Mouse (Mus musculus) forebrain, embryonic 13.5 days (tissue): ENCODE measurements around the gene Sele. TPM values are rescaled to one million over a fixed set of nuclear protein-coding genes. Genes with fewer than 3 reads are reported as not detected.

ENCODE experiments used
- ATAC-seq: fragments of 200-750 bp; cut with Nextera tagmentation; 2 replicates; pipeline ENCODE4 v1.8.0; 2017
- H3K27ac ChIP-seq: fragments of 300-500 bp; sonication (generic); 2 replicates; pipeline ENCODE4 v1.5.1; 2015; ENCODE audit warnings: inconsistent platforms, mild to moderate bottlenecking, moderate library complexity
- H3K27me3 ChIP-seq: fragments of 300-500 bp; sonication (generic); 2 replicates; pipeline ENCODE4 v1.6.1; 2015; ENCODE audit warnings: mild to moderate bottlenecking, inconsistent platforms
- H3K36me3 ChIP-seq: fragments of 300-500 bp; sonication (generic); 2 replicates; pipeline ENCODE4 v1.6.1; 2015; ENCODE audit warnings: mild to moderate bottlenecking, inconsistent platforms; ENCODE audit not compliant: poor library complexity, severe bottlenecking
- H3K4me1 ChIP-seq: fragments of 300-500 bp; sonication (generic); 2 replicates; pipeline ENCODE4 v1.6.1; 2015; ENCODE audit warnings: inconsistent platforms
- H3K4me2 ChIP-seq: fragments of 300-500 bp; sonication (generic); 2 replicates; pipeline ENCODE4 v1.6.1; 2015; ENCODE audit warnings: inconsistent platforms, mild to moderate bottlenecking, moderate library complexity
- H3K4me3 ChIP-seq: fragments of 300-500 bp; sonication (generic); 2 replicates; pipeline ENCODE4 v1.5.1; 2015; ENCODE audit warnings: mild to moderate bottlenecking, inconsistent platforms
- H3K9ac ChIP-seq: fragments of 300-500 bp; sonication (generic); 2 replicates; pipeline ENCODE4 v1.6.1; 2015; ENCODE audit warnings: mild to moderate bottlenecking, inconsistent platforms
- H3K9me3 ChIP-seq: fragments of 300-500 bp; sonication (generic); replicated peaks from 2 replicates; pipeline ENCODE4 v1.6.1; 2016; ENCODE audit warnings: inconsistent platforms
- WGBS: fragments of 180-500 bp; shearing (Covaris S2); methylation state at CpG from one replicate; pipeline ENCODE4 v1.1.7; 2015; 5-methylcytosine and 5-hydroxymethylcytosine counted together
- polyA plus RNA-seq: library from polyadenylated mRNA; unstranded; fragments of >200 nt; fragmentation: Nextera tagmentation; extraction: Ambion mirVana; gene quantifications from 2 replicates; pipeline ENCODE4 v1.2.1, GENCODE M21; 2015

The Sele gene
- polyA plus RNA-seq, 1 experiment from 2014 or later: not detected

- no peak for ATAC-seq
- no peaks in the 10 kb centered on the region for H3K36me3 ChIP-seq
- no peaks in the 10 kb centered on the region for H3K4me1 ChIP-seq
- no peak overlapping the region for H3K27ac ChIP-seq
- H3K9me3 ChIP-seq: no peaks in the 10 kb centered on the region
- no peak overlapping the region for H3K9ac ChIP-seq
- no peak overlapping the region for H3K4me2 ChIP-seq
- H3K4me3 ChIP-seq: no peak overlapping the region
- 87% methylated on average over 7 of the region's 7 CpGs for WGBS
- no peaks in the 10 kb centered on the region for H3K27me3 ChIP-seq
These were observed 25.8 kb downstream of the Sele start for GRCm38 (mm10) chr1:164073803-164074202.

GRCm38 (mm10) chr1:164074606-164075140 is 26.6 kb downstream of the Sele start:
- H3K9me3 ChIP-seq: no peaks in the 10 kb centered on the region
- no peaks in the 10 kb centered on the region for H3K4me1 ChIP-seq
- H3K36me3 ChIP-seq: no peaks in the 10 kb centered on the region
- H3K9ac ChIP-seq: no peak overlapping the region
- H3K4me2 ChIP-seq: no peak overlapping the region
- no peak for ATAC-seq
- no peak overlapping the region for H3K27ac ChIP-seq
- 85% methylated on average over 2 of the region's 2 CpGs for WGBS
- no peak overlapping the region for H3K4me3 ChIP-seq
- H3K27me3 ChIP-seq: no peaks in the 10 kb centered on the region

GRCm38 (mm10) chr1:164075416-164075815 is 27.4 kb downstream of the Sele start:
- no peak for ATAC-seq
- Histone ChIP-seq H3K4me1 (no peaks in the 10 kb centered on the region), H3K36me3 (no peaks in the 10 kb centered on the region), H3K9ac (no peak overlapping the region), H3K27ac (no peak overlapping the region), H3K4me2 (no peak overlapping the region), H3K9me3 (no peaks in the 10 kb centered on the region), H3K4me3 (no peak overlapping the region), H3K27me3 (no peaks in the 10 kb centered on the region)
- WGBS: 94% methylated on average over 1 of the region's 1 CpGs

- no peaks in the 10 kb centered on the region for H3K27me3 ChIP-seq
- H3K4me3 ChIP-seq: no peak overlapping the region
- H3K27ac ChIP-seq: no peak overlapping the region
- ATAC-seq: no peak
- H3K9me3 ChIP-seq: no peaks in the 10 kb centered on the region
- no peak overlapping the region for H3K9ac ChIP-seq
- H3K36me3 ChIP-seq: no peaks in the 10 kb centered on the region
- no peak overlapping the region for H3K4me2 ChIP-seq
- H3K4me1 ChIP-seq: no peaks in the 10 kb centered on the region
- 69% methylated on average over 1 of the region's 1 CpGs for WGBS
These were observed 28.4 kb downstream of the Sele start for GRCm38 (mm10) chr1:164076441-164076840.

- WGBS: 92% methylated on average over 3 of the region's 3 CpGs
- H3K9ac ChIP-seq: no peak overlapping the region
- H3K27ac ChIP-seq: no peak overlapping the region
- no peak overlapping the region for H3K4me2 ChIP-seq
- no peak for ATAC-seq
- no peaks in the 10 kb centered on the region for H3K9me3 ChIP-seq
- H3K27me3 ChIP-seq: no peaks in the 10 kb centered on the region
- no peak overlapping the region for H3K4me3 ChIP-seq
- H3K4me1 ChIP-seq: no peaks in the 10 kb centered on the region
- no peaks in the 10 kb centered on the region for H3K36me3 ChIP-seq
These were observed 29.0 kb downstream of the Sele start for GRCm38 (mm10) chr1:164077031-164077430.

- no peak overlapping the region for H3K9ac ChIP-seq
- 86% methylated on average over 4 of the region's 4 CpGs for WGBS
- no peak for ATAC-seq
- H3K36me3 ChIP-seq: no peaks in the 10 kb centered on the region
- no peak overlapping the region for H3K4me2 ChIP-seq
- H3K4me1 ChIP-seq: no peaks in the 10 kb centered on the region
- no peaks in the 10 kb centered on the region for H3K9me3 ChIP-seq
- H3K27ac ChIP-seq: no peak overlapping the region
- H3K27me3 ChIP-seq: no peaks in the 10 kb centered on the region
- no peak overlapping the region for H3K4me3 ChIP-seq
These were observed 30.3 kb downstream of the Sele start for GRCm38 (mm10) chr1:164078323-164078741.

- no peaks in the 10 kb centered on the region for H3K4me1 ChIP-seq
- no peaks in the 10 kb centered on the region for H3K9me3 ChIP-seq
- no peak for ATAC-seq
- H3K4me3 ChIP-seq: no peak overlapping the region
- no peaks in the 10 kb centered on the region for H3K27me3 ChIP-seq
- no peak overlapping the region for H3K27ac ChIP-seq
- WGBS: 90% methylated on average over 11 of the region's 11 CpGs
- no peak overlapping the region for H3K9ac ChIP-seq
- no peaks in the 10 kb centered on the region for H3K36me3 ChIP-seq
- H3K4me2 ChIP-seq: no peak overlapping the region
These were observed 31.1 kb downstream of the Sele start for GRCm38 (mm10) chr1:164079091-164079490.

GRCm38 (mm10) chr1:164083046-164083445 is 35.0 kb downstream of the Sele start:
- no peak overlapping the region for H3K4me2 ChIP-seq
- ATAC-seq: no peak
- no peaks in the 10 kb centered on the region for H3K36me3 ChIP-seq
- no peak overlapping the region for H3K4me3 ChIP-seq
- H3K4me1 ChIP-seq: no peaks in the 10 kb centered on the region
- no peak overlapping the region for H3K27ac ChIP-seq
- no peak overlapping the region for H3K9ac ChIP-seq
- H3K9me3 ChIP-seq: no peaks in the 10 kb centered on the region
- 96% methylated on average over 4 of the region's 4 CpGs for WGBS
- no peaks in the 10 kb centered on the region for H3K27me3 ChIP-seq

- no peaks in the 10 kb centered on the region for H3K9me3 ChIP-seq
- H3K27me3 ChIP-seq: no peaks in the 10 kb centered on the region
- no peak overlapping the region for H3K4me3 ChIP-seq
- no peak overlapping the region for H3K9ac ChIP-seq
- H3K36me3 ChIP-seq: no peaks in the 10 kb centered on the region
- H3K27ac ChIP-seq: no peak overlapping the region
- no peak for ATAC-seq
- 83% methylated on average over 3 of the region's 3 CpGs for WGBS
- H3K4me1 ChIP-seq: no peaks in the 10 kb centered on the region
- no peak overlapping the region for H3K4me2 ChIP-seq
These were observed 38.8 kb downstream of the Sele start for GRCm38 (mm10) chr1:164086797-164087196.

GRCm38 (mm10) chr1:164087872-164088271 is 39.8 kb downstream of the Sele start:
- Histone ChIP-seq H3K36me3 (no peaks in the 10 kb centered on the region), H3K4me1 (no peaks in the 10 kb centered on the region), H3K27ac (no peak overlapping the region), H3K9ac (no peak overlapping the region), H3K4me3 (no peak overlapping the region), H3K4me2 (no peak overlapping the region), H3K27me3 (no peaks in the 10 kb centered on the region), H3K9me3 (no peaks in the 10 kb centered on the region)
- 92% methylated on average over 5 of the region's 5 CpGs for WGBS
- ATAC-seq: no peak

- H3K9me3 ChIP-seq: no peaks in the 10 kb centered on the region
- 85% methylated on average over 6 of the region's 6 CpGs for WGBS
- H3K27me3 ChIP-seq: no peaks in the 10 kb centered on the region
These were observed 48.7 kb downstream of the Sele start for GRCm38 (mm10) chr1:164096780-164097179.

GRCm38 (mm10) chr1:164097911-164098310 is 49.9 kb downstream of the Sele start:
- Histone ChIP-seq H3K4me3 (no peak overlapping the region), H3K9me3 (no peaks in the 10 kb centered on the region), H3K36me3 (no peaks in the 10 kb centered on the region), H3K27ac (no peak overlapping the region), H3K9ac (no peak overlapping the region), H3K27me3 (no peaks in the 10 kb centered on the region), H3K4me1 (no peaks in the 10 kb centered on the region), H3K4me2 (no peak overlapping the region)
- WGBS: 90% methylated on average over 2 of the region's 2 CpGs
- ATAC-seq: no peak

More at GRCm38 (mm10) chr1:164096780-164097179, 48.7 kb downstream of the Sele start:
- Histone ChIP-seq H3K36me3 (no peaks in the 10 kb centered on the region), H3K4me3 (no peak overlapping the region), H3K27ac (no peak overlapping the region), H3K4me2 (no peak overlapping the region), H3K4me1 (no peaks in the 10 kb centered on the region), H3K9ac (no peak overlapping the region)
- ATAC-seq: no peak

- Histone ChIP-seq H3K27me3 (no peaks in the 10 kb centered on the region), H3K36me3 (no peaks in the 10 kb centered on the region), H3K4me1 (no peaks in the 10 kb centered on the region), H3K9ac (no peak overlapping the region), H3K27ac (no peak overlapping the region), H3K4me3 (no peak overlapping the region), H3K4me2 (no peak overlapping the region), H3K9me3 (no peaks in the 10 kb centered on the region)
- ATAC-seq: no peak
- WGBS: 71% methylated on average over 2 of the region's 2 CpGs
These were observed 50.3 kb downstream of the Sele start for GRCm38 (mm10) chr1:164098372-164098771.
